Mouse (Mus musculus): Measurements from ENCODE around the gene Specc1. TPM values are rescaled to one million over a fixed set of nuclear protein-coding genes. Genes with fewer than 3 reads are reported as not detected.

Specc1 gene
- total RNA-seq, 2 experiments from 2014 or later: 18.3 to 26.7 TPM

DNA sequence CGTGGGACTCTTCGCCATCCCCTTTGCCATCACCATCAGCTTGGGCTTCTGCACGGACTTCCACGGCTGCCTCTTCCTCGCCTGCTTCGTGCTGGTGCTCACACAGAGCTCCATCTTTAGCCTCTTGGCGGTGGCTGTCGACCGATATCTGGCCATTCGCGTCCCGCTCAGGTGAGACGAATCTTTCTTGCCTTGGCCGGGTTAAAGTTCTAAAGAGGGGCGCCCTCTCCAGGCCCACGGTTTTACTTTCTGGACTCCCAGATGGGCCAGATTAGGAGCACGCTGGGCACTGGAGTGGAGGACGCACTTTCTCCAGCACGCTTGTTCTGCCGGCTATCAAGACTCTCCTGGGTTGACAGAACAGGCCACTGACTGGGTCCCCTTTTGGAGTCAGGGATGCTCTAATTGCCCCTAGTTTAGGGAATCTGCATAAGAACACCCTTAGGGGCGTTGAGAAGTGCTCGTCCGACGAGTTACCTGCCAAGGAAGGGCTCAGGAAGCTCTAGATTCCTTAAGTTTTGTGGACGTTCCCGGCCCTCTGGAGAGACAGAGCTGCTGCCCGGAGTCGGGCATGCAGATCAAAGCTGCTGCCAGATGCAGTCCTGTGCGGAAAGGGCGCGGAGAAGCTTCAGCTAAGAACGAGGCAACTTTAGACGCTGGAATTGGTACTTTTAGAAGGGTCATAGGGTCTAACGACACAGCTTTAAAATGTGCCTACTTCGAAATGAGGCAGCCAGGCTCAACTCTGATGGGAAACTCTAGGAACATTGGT is 292.9 kb downstream of the Specc1 start:
- DNase-seq: peak; percentile 35

DNA sequence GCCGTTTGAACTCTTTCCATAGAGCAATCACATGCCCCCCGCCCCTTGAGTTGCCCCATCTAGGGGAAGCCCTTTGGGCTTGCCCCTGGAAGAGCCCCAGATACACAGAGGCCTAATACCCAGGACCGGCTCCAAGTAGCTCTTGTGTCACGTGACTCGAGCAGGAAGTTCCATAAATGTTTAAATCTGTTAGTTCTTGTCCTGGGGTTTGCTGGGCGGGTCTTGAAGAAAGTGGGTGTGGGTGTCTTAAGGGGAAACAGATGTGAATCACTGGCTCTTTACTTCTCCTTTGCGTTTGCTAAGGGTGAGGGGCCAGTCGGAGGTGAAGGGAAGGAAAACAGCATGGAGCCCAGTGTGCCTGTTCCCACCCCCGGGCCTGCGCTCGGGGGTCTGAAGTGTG is 294.5 kb downstream of the Specc1 start:
- peak; percentile 22 for DNase-seq

DNA sequence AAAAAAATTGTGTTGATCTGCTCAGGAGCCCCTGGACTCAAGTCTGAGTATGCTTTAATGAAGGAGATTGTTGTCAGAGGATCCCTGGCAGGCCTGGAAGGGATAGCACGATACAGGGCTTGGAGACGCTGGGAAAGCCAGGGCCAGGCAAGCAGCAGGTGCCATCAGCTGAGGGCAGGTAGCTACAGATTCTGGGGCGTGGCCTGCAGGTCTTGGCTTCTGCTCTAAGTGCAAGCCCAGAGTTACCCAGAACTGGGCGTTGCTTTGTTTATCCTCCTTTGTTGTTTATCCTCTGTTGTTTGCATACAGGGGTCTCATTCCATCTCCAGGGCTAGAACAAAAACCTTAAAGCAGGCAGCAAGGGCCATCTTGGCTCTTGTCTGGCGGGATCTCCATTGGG is 296.8 kb downstream of the Specc1 start:
- DNase-seq: no peak

DNA sequence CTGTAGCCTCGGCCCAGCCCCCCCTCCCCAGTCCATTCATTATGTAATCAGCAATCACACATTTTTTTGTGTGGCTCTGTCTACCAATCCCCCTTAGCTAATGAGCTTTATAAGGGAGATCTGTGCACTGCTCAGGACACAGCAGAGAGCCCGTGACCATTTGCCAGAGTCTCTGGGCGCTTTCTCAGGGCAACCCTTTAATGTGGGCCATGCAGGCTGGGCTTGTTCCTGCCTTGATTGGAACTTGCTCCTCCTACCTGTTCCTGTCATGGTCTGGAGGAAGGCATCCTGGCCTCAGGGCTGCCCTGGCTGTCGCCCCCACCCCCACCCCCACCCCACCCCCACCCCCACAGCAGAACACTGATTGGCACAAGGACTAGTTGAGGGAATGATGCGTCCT is 302.7 kb downstream of the Specc1 start:
- no peak for DNase-seq

DNA sequence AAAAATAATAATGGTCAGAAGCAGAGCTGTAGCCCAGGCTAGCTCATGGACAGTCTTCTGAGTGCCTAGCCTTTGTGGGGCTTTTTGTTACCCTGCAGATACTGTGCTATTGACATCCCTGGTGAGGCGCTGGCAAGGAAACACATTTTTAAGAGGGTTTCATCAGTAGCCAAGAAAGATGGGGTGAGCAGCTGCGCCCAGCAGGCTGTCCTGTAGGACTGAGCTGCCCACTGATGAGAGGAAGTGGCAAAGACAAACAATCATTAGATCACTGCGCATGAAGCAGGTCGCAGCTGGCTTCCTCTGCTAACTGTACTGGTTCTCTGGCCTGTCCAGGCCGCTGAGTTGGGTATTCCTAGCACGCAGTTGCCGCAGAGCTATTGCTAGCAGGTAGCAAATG is 307.0 kb downstream of the Specc1 start:
- no peak for DNase-seq

DNA sequence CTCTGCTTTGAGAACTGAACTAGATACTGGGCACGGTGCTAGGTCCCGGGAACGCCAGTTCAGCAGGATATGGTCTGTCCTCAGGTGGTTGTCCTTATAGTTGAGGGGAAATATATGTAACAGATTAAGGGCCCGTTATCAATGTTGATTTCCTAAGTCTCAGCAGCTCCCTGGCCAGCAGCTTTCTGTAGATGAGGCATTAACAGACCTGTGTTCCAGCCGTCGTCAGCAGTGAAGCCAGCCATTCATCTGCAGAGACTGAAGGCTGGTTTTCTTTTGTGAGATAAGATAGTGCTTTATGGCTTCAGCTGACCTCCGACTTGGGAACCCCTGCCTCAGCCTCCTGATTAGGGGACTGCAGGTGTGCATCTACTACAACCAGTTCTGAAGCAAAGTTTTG is 307.5 kb downstream of the Specc1 start:
- DNase-seq: no peak

GRCm38 (mm10) chr11:62265642-62266041 is 309.1 kb downstream of the Specc1 start:
- DNase-seq: no peak

DNA sequence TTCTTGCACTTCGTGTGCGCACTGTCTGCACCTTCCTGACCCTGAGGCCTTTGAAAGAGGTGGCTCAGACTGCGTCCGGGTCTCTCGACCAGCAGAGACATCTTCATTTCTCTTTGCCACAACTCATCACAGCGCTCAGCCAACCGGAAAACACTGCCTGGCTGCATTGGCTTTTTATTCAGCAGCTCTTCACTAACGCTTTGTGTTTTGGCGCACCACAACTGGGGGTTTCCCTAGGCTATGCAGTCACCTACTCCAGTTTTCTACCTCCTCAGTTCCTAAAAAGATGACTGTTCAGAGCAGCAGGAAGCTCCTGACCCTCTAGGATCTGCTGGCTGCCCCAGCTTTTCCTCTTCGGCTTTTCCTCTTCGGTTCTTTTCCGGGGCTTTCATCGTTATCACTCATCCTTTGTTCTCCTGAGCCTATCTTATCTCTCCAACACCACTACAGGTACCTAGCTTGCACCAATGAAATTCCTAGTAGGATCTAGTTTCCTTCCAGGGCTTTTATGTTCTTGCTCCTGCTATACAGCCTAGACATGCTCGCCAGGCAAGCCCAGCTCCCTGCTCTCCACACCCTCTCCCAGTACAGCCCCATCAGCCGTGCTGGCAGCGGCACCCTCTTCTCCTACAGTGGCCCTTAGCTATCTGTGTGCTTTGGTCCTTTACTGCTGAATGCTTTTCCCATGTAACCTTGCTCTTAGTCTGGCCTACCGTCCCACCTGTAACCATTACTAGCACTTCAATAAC is 310.1 kb downstream of the Specc1 start:
- no peak for DNase-seq

DNA sequence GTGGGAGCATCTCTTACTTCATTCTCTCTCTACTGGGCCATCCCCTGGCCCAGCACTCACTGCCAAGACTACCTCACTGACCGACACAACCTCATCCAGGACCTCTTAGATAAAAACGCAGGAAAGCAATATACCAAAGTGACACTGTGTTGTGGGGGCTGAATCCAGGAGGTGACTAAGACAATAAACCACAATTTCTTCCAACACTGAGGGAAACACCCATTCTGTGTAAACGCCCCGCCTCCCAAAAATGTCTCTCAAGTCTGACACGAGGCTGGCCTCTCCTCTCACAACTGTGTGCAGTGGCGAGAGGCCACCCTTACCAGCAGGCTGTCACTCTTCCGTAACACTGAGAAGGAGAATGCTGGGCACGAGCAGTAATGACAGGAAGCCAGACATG is 311.8 kb downstream of the Specc1 start:
- DNase-seq: no peak

GRCm38 (mm10) chr11:62269097-62269496 is 312.5 kb downstream of the Specc1 start:
- DNase-seq: no peak

GRCm38 (mm10) chr11:62270851-62271250 is 314.3 kb downstream of the Specc1 start:
- no peak for DNase-seq

Other genes with a start within 250 kb of the Specc1 start
- gene Slc5a10, start 235.9 kb upstream of the Specc1 start, total RNA-seq (2021): not detected
- gene Prpsap2, start 194.7 kb upstream of the Specc1 start, total RNA-seq (2021): 10 to 100 TPM; 12.3 to 12.5 TPM
- 10 to 100 TPM; 30.3 to 32.1 TPM for gene Ulk2, start 101.7 kb upstream of the Specc1 start, total RNA-seq (2021)
- gene Akap10, start 26.5 kb upstream of the Specc1 start, total RNA-seq (2021): 10 to 100 TPM; 16.9 to 18.6 TPM